Mouse (Mus musculus) C2C12 (cell line): ENCODE data around the gene Enoph1. TPM values are rescaled to one million over a fixed set of nuclear protein-coding genes. Genes with fewer than 3 reads are reported as not detected.

Experiments used
- H3K27me3 ChIP-seq: one replicate; pipeline ENCODE4 v1.6.1; 2011; ENCODE audit not compliant: control insufficient read depth, insufficient read depth, insufficient read length
- H3K36me3 ChIP-seq: one replicate; pipeline ENCODE4 v1.6.1; 2011; ENCODE audit not compliant: control insufficient read depth, insufficient read depth
- H3K4me3 ChIP-seq: one replicate; pipeline ENCODE4 v1.5.1; 2011; ENCODE audit warnings: mild to moderate bottlenecking, control low read depth; ENCODE audit not compliant: poor library complexity, insufficient read depth, severe bottlenecking
- H3K79me2 ChIP-seq: one replicate; pipeline ENCODE4 v1.6.1; 2011; ENCODE audit not compliant: control insufficient read depth, insufficient read depth
- H3K79me3 ChIP-seq: one replicate; pipeline ENCODE4 v1.6.1; 2011; ENCODE audit warnings: low read depth, control low read depth
- H3ac ChIP-seq: one replicate; pipeline ENCODE3; 2011; ENCODE audit warnings: low read depth; ENCODE audit not compliant: control insufficient read depth, insufficient read length
- CEBPB ChIP-seq: IDR thresholded peaks from one replicate; pipeline ENCODE4 v1.6.1; 2011; ENCODE audit warnings: low read depth, mild to moderate bottlenecking, control low read depth, moderate library complexity
- CTCF ChIP-seq: IDR thresholded peaks from one replicate; pipeline ENCODE4 v1.5.1; 2011; ENCODE audit not compliant: control insufficient read depth, insufficient read depth, insufficient read length
- FOSL1 ChIP-seq: IDR thresholded peaks from one replicate; pipeline ENCODE4 v1.8.0; 2011; ENCODE audit warnings: mild to moderate bottlenecking, low read length; ENCODE audit not compliant: poor library complexity, insufficient read depth, severe bottlenecking
- MAX ChIP-seq: IDR thresholded peaks from one replicate; pipeline ENCODE4 v1.6.1; 2011; ENCODE audit warnings: mild to moderate bottlenecking, control low read depth
- MYOD1 ChIP-seq: IDR thresholded peaks from one replicate; pipeline ENCODE4 v1.6.1; 2011; ENCODE audit warnings: low read depth; ENCODE audit not compliant: control insufficient read depth, insufficient read length
- MYOG ChIP-seq: IDR thresholded peaks from one replicate; pipeline ENCODE4 v1.6.1; 2011; ENCODE audit not compliant: control insufficient read depth, insufficient read length; ENCODE audit errors: extremely low read depth
- USF1 ChIP-seq: IDR thresholded peaks from one replicate; pipeline ENCODE4 v1.6.1; 2011; ENCODE audit warnings: low read depth, mild to moderate bottlenecking, control low read depth, moderate library complexity
- polyA plus RNA-seq: library from polyadenylated mRNA; unstranded; fragments of >200 nt; fragmentation: generic; extraction: Trizol; gene quantifications from one replicate; pipeline ENCODE4 v1.2.1, GENCODE M21; 2012; ENCODE audit warnings: missing spikeins

The Enoph1 gene
- polyA plus RNA-seq, 1 experiment: 35.3 TPM

DNA sequence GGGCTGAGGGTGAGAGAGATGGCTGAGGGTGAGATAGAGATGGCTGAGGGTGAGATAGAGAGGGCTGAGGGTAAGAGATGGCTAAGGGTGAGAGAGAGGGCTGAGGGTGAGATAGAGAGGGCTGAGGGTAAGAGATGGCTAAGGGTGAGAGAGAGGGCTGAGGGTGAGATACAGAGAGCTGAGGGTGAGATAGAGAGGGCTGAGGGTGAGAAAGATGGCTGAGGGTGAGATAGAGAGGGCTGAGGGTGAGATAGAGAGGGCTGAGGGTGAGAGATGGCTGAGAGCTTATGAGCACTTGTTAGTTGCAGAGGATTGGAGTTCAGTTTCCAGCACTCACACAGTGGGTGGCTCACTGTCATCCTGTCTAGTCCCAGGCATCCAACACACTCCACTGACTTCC, 19.7 kb upstream of the Enoph1 start:
- Histone ChIP-seq H3K79me3 (no peaks in the 10 kb centered on the region), H3K27me3 (no peaks in the 10 kb centered on the region), H3K4me3 (no peak overlapping the region), H3K36me3 (no peaks in the 10 kb centered on the region), H3K79me2 (no peaks in the 10 kb centered on the region), H3ac (no peak overlapping the region)
- TF ChIP-seq FOSL1 (no peak), MAX (no peak), CEBPB (no peak), USF1 (no peak), MYOD1 (no peak), MYOG (no peak), CTCF (no peak)

DNA sequence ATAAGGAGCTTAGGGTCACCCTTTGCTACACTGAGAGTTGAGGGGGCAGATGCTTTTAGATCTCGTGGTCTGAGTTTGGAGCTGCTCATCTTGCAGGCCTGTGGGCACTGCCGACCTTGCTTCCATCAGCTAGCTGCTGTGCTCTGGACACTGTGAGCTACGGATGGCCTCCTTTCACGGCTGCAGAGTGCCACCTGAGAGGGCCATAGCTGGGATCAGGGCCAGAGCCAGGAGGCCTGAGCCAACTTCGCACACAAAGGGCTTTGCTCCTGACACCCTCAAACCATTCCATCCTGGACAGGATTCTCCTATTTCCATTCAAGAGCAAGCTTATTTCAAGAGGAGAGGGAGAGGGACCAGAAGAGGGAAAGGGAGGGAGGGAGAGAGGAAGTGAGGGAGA, 15.4 kb upstream of the Enoph1 start:
- TF ChIP-seq CTCF: no peak
- no peak for TF ChIP-seq MAX
- no peak for TF ChIP-seq USF1
- TF ChIP-seq FOSL1: no peak
- no peak for TF ChIP-seq MYOG
- no peak for TF ChIP-seq MYOD1
- TF ChIP-seq CEBPB: no peak
- Histone ChIP-seq H3K4me3 (no peak overlapping the region), H3K79me2 (no peaks in the 10 kb centered on the region), H3K36me3 (no peaks in the 10 kb centered on the region), H3K27me3 (no peaks in the 10 kb centered on the region), H3K79me3 (no peaks in the 10 kb centered on the region), H3ac (no peak overlapping the region)

- H3K36me3 ChIP-seq: no peaks in the 10 kb centered on the region
- H3K27me3 ChIP-seq: no peaks in the 10 kb centered on the region
- H3K79me2 ChIP-seq: no peaks in the 10 kb centered on the region
- no peak overlapping the region for H3K4me3 ChIP-seq
- no peaks in the 10 kb centered on the region for H3K79me3 ChIP-seq
- H3ac ChIP-seq: no peak overlapping the region
- TF ChIP-seq FOSL1 (no peak), MYOD1 (no peak), MAX (no peak), MYOG (no peak), CEBPB (no peak), CTCF (no peak), USF1 (no peak)
Measured at GRCm38 (mm10) chr5:100024868-100025267, 14.9 kb upstream of the Enoph1 start.

DNA sequence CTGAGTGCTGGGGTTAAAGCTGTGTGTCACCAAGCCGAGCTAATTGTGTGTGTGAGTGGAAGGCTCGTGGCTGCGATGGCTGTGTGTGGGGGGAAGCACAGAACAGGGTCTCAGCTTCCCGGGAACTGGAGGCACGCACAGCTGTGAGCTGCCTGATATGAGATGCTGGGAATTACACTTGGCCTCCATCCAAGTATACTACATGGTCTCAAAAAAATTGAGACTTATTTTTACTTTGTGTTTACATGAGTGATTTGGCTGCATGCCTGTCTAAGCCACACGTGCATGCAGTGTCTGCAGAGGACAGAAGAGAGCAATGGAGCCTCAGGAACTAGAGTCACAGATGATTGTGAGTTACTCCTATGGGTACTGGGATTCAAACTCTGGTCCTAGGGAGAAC, 9.7 kb upstream of the Enoph1 start:
- TF ChIP-seq CTCF (no peak), MYOG (no peak), USF1 (no peak), MAX (no peak), CEBPB (no peak), FOSL1 (no peak), MYOD1 (no peak)

GRCm38 (mm10) chr5:100032107-100032506, 7.7 kb upstream of the Enoph1 start:
- H3K36me3 ChIP-seq: peaks cover 54% of the 10 kb centered on the region
- no peak for TF ChIP-seq MYOG
- no peak for TF ChIP-seq CTCF
- TF ChIP-seq FOSL1: no peak
- TF ChIP-seq MYOD1: no peak
- no peak for TF ChIP-seq CEBPB
- TF ChIP-seq MAX: no peak
- no peak for TF ChIP-seq USF1
- peaks cover 61% of the 10 kb centered on the region for H3K79me2 ChIP-seq
- H3ac ChIP-seq: no peak overlapping the region
- peaks cover 48% of the 10 kb centered on the region for H3K79me3 ChIP-seq
- no peaks in the 10 kb centered on the region for H3K27me3 ChIP-seq
- H3K4me3 ChIP-seq: no peak overlapping the region

More for the DNA sequence above, 9.7 kb upstream of the Enoph1 start:
- Histone ChIP-seq H3K36me3 (peaks cover 33% of the 10 kb centered on the region), H3ac (no peak overlapping the region), H3K79me2 (peaks cover 41% of the 10 kb centered on the region), H3K27me3 (no peaks in the 10 kb centered on the region), H3K4me3 (no peak overlapping the region), H3K79me3 (peaks cover 28% of the 10 kb centered on the region)

DNA sequence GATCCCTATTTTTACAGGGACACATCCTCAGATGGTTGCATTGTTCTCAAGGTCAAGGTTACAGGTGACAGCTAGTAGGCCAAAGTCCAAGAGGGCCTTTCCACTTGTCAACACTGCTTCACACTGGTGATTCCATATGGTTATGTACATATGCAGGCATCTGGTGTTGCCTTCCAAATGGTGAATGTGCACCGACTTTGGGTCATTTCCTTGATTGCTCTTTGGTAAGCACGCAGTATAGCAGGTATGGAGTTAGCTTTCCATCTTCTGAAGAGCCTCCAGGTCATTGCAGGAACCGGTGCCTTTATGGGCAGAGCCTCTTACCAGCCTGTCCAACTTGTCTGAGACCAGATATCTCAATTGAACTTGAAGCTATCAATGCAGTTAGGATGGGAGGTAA, 7.1 kb upstream of the Enoph1 start:
- peaks cover 67% of the 10 kb centered on the region for H3K79me2 ChIP-seq
- H3K4me3 ChIP-seq: no peak overlapping the region
- no peaks in the 10 kb centered on the region for H3K27me3 ChIP-seq
- TF ChIP-seq MYOD1 (no peak), USF1 (no peak), CTCF (no peak), FOSL1 (no peak), MYOG (no peak), CEBPB (no peak), MAX (no peak)
- H3K79me3 ChIP-seq: peaks cover 53% of the 10 kb centered on the region
- no peak overlapping the region for H3ac ChIP-seq
- H3K36me3 ChIP-seq: peaks cover 59% of the 10 kb centered on the region
